Mouse (Mus musculus): Measurements from ENCODE around the gene Sox5.

DNA sequence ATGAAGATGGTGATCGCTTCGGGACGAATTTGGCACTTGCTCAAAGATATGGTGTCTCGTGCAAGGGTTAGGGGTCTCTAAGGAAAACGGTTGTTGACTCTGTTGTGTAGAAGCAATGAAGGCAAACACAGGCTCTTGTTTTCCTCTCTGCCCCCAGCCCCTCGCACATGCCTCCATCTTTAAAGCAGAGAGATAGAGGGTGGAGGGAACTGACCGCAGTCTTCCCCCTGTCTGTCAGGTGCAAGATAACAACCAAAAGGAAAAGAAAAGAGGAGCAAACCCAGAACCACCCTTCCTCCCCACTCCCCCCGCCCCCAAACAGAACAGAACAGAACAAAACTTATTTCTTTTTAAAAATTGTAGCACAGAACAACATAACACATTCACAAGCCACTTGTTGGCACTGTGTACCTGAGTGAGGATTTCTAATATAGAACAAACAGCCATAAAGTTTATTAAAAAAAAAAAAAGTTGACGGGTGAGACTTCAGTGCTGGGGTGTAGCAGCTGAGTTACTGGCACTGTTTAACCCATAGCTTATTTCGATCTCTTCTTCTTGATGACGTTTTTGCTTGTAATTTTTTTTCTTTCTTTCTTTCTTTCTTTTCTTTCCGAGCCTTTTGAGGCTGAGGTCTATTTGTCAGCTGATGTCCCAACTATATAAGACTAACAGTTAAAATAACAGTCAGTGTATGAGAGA, 949.1 kb downstream of the Sox5 start:
- TF ChIP-seq CTCF (IDR thresholded peaks at IDR 0.05; ENCODE audit: extremely low read depth, insufficient read depth, insufficient read length, insufficient replicate concordance) (no peak), POLR2A (IDR thresholded peaks at IDR 0.05; ENCODE audit: low read depth, low read length) (no peak)

Data from spleen, adult 2 months (tissue).